Mouse (Mus musculus): ENCODE measurements around the gene Scfd2.

Gene Scfd2

DNA sequence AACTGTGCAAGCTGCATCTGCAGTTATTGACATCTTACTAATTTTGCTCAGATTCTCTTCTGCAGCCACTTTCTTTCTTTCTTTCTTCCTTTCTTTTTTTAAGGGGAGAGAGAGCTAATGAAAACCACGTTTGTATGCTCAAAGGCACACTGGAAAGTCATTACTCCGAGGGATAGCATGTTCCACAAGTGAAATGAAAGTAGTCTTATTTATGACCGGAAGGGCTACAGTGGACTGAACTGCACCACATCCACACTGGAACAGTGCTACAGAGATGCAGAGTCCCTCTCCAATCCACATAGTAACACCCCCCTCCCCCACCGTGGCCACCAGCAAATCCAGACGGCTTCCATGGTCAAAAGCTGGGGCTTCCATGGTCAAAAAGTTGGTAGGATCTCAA is 224.3 kb downstream of the Scfd2 start:
- DNase-seq, result no peak

- no peak for DNase-seq
Observed at GRCm38 (mm10) chr5:74305533-74306189, 225.9 kb downstream of the Scfd2 start.

DNA sequence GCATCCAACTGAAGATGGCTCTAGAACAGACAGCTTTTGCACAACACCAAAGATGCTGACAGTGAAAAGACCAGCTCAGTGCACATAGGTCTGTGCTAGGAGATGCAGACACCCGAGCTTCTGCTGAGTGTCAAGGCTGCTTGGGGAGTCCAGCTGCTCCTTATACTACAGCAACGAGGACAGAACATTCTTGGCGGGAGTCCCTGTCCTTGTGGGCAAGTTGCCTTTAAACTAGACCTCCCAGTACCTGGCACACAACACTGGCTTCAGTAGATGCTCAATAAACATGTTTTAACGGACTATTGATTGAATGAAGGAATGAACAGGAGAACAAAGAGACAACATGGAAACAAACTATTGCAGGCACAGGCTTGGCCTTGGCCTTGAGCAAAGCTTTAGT is 226.8 kb downstream of the Scfd2 start:
- peak; percentile 50 for DNase-seq

GRCm38 (mm10) chr5:74302331-74302730 is 229.2 kb downstream of the Scfd2 start:
- DNase-seq, result no peak

GRCm38 (mm10) chr5:74301443-74301842 is 230.1 kb downstream of the Scfd2 start:
- DNase-seq, result no peak

DNA sequence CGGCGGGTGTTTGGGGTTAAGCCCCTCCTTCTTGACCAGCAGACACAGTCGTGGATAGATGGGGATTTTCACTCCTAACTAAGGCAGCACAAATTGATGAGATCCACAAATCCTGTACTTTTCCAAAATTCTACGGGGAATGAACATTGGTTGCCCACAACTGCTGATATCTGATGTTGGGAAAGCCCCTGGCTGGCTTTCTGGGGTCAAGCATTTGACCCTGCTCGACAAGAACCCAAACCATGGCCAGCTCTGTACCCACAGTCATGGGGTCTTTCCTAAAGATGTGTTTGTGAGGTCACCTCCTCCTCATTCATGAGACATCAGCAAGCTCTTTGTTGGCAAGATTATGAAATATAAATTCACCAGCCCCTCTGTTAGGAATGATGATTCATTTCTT is 230.6 kb downstream of the Scfd2 start:
- no peak for DNase-seq

DNA sequence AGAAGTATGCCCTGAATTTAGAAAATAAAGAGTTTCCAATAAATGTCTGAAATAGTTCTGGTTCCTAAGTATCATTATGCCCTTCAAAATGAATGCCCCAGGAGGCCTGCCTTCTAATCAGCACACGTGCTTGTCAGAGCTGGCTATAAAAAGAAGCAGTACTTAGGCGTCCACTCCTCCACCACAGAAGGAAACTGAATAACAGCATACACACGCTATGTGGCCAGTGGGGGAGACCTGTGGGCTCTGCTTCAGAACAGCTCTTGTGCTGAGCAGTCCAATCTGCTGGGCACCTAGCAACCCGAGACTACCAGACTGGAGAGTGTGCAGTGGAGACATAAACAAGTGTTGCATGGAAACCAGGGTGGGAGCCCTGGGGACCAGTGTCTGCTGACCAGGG is 231.4 kb downstream of the Scfd2 start:
- no peak for DNase-seq

DNA sequence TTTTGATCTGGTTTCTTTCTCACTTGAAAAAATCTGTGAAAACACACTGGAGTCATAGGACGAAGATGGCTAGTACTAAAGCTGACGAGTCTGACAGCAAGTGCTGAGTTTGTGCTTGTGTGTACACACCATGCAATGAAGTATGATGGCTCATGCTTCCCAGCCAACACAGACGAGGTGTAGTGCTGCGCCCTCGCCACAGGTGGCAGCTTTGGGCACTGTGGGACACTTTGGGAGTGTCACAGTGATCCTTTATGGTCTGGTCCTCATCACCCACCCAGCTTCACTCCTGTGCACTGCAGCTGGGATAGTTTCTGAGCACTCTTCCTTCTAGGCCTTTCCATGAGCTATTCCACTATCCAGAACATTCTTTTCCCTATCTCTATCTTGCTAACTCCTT is 234.4 kb downstream of the Scfd2 start:
- DNase-seq, result no peak

DNA sequence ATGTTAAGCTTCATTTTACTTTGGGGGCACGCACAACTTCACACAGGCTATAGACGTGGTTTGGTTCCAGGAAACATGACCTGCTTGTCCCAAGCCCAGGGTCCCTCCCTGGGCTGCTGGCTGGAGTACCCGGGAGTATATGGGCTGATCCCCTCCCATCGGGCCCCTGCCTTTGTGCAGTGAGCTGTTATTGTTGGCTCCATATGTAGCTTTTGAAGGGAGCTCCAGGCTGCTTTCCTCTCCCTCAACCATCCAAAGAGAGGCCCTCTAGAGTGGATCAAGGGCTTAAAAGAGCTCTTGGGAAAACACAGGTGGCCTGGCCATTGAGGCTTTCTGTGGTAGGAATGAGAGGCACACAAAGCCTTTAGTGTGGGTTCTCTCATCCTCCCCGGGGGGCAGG is 235.5 kb downstream of the Scfd2 start:
- DNase-seq, result no peak

DNA sequence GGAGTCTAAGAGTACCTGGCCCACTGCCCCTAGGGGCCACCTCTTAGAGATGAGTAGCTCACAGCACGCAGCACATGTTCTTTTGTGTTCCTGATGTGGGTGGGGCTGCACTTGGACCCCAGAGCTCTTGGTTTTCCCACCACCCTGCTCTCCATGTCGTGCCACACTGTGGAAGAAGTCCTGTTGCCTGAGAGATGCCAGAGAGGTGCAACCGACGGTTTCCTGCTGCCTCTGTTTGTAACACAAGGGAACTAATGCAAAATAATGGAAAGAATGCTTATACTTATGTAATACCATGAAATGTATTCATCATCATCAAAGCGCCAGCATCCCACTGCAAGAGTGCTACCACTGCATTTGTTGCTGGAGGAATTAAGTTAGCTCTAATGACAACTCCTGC is 238.0 kb downstream of the Scfd2 start:
- DNase-seq, result no peak

DNA sequence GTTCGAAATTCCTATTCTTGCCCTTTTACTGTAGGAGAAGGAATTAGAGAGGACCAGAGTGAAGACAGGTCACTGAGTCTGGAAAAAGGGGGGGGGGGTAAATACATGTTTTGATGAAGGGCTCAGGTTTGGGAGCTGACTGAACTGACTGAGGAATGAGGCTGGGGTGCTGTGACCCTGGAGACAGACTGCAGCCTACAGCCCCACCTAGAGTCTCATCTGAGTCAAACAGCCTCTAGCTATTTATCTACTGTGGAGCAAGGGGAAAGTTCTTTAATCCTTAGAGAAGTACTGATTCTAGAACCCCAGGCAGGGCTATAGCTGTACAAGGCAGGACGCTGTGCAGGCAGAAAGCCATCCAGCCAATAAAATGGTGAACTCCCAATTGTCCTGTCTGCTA is 239.5 kb downstream of the Scfd2 start:
- DNase-seq, result no peak

DNA sequence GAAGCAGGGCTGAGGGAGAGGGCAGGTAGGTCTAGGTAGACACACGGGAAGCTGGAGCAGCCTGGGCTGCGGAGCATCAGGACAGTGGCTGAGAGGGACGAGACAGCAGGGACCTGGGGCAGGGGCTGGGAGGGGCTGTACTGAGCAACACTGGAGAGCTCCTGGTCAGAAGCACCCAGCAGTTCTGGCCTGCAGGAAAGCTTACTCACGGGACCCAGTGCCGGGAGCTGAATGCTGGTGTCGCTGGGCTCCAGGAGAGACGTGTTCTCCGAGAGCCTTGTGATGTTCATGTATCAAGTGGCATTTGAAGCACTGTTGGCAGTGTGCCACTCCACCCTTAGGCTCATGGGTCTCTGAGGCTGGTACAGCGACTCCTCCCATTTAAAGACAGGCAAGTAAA is 240.0 kb downstream of the Scfd2 start:
- DNase-seq, result no peak

GRCm38 (mm10) chr5:74289957-74290356 is 241.6 kb downstream of the Scfd2 start:
- no peak for DNase-seq

- DNase-seq, result no peak
Observed at GRCm38 (mm10) chr5:74288206-74288605, 243.4 kb downstream of the Scfd2 start.

DNA sequence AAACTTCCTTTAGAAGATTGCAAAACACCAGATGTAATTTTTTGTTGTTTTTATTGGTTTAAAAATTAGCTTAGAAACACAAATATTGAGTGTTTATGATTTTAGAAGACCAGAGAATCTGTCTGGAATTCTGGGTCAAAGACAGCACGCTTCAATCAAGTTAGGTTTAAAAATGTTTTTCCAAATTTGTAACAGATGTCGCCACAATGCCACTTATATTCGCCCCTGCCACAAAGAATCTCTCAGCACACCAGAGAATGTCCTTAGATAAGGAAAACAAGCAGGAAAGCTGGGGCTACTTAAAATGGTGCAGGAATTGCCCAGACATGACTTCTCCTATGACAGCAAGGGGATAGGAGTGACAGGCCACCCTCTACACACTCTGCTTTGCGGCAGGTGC is 245.3 kb downstream of the Scfd2 start:
- DNase-seq, result no peak

DNA sequence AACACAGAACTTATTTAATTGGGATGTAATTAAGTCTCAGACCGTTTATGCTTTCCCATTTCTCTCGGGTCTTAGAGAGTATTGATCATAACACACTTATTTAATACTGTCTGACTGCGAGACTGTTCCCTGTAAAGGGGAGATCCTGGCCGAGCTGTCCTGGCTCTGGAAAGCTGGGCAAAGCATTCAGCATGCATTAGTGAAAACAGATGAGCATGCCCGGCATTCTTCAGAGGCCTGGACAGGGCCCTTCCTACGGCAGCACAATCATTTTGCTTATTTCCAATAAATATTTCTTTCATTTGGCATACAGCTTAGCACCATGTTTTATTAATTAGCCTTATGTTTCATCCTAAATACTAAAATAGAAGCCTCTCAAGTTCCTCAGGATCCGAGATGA is 245.8 kb downstream of the Scfd2 start:
- DNase-seq, result no peak

- no peak for DNase-seq
Observed at GRCm38 (mm10) chr5:74285289-74285688, 246.3 kb downstream of the Scfd2 start.

GRCm38 (mm10) chr5:74283545-74283944 is 248.0 kb downstream of the Scfd2 start:
- peak; percentile 69 for DNase-seq

GRCm38 (mm10) chr5:74281480-74281879 is 250.1 kb downstream of the Scfd2 start:
- peak; percentile 80 for DNase-seq

GRCm38 (mm10) chr5:74279673-74280072 is 251.9 kb downstream of the Scfd2 start:
- DNase-seq, result peak; percentile 46

GRCm38 (mm10) chr5:74278428-74278827 is 253.1 kb downstream of the Scfd2 start:
- no peak for DNase-seq

DNA sequence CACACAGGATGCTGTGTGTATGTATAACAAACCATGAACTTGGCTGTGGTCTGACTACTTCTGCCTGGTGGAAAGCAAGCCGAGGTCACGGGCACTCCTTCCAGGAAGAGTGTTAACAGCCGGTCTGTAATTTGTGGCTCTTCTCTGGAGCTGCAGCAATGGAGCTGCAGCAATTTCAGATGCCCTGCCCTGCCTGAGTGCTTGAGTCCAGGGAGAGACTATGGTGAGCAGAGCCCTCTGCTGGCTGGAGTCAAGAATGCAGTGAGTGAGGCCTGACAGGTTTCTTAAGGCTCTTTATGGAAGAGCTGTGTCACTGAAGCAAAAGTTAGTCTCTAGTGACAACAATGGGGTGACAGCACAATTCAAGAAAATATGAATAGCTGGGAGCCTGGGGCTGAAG is 253.8 kb downstream of the Scfd2 start:
- peak; percentile 94 for DNase-seq

DNA sequence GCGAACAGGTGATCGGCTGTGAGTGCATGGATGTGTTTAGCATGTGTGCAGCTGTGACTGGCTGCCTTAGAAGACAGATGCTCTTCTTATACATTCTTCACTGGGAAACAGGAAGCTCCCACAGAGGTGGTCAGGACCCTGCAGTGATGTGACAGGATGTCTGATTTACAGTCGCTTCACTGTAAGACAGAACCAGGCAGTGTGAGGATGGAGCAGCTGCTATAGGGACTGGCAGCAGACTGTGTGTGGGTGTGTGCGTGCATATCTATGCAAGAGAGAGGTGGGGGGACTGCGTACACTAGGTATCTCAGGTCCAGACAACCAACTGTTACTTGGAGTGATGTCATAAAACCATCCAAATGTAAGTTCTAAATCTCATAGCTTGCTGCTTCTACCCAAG is 254.3 kb downstream of the Scfd2 start:
- no peak for DNase-seq

- no peak for DNase-seq
Observed at GRCm38 (mm10) chr5:74273313-74273712, 258.2 kb downstream of the Scfd2 start.

DNA sequence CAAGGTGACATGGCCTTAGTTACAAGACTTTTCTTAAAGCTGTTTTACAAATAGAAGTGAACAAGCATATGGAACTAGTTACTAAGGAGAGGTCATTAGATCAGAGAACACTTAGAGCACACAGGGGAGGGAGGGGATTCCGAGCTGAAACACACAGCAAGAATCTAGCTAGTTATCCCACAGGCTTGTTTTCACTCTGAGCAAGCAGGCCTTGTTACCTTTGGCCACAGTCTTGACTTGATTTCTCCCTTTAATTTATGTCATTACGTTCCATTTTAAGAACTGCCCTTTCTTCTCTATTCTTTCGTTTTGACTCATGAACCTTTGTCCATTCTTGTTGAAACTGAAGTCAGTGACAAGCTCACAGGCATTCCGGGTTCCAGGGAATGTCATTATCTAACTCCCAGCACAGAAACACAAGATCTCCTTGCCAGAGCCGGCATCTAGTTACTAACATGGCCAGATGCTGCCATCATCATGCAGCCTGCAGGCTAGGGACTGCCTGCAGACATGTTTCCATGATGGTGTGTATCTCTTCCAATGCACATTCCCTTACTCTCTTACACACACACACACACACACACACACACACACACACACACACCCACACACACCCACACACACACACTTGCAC is 263.7 kb downstream of the Scfd2 start:
- no peak for DNase-seq
